Mouse (Mus musculus): ENCODE measurements around the gene Serpinb6b. TPM values are rescaled to one million over a fixed set of nuclear protein-coding genes. Genes with fewer than 3 reads are reported as not detected.

The Serpinb6b gene
- 3.7 TPM for polyA plus RNA-seq (2014; fragmentation: Illumina TruSeq; extraction: RNeasy Lipid Tissue Mini Kit (QIAGEN cat#74804); ENCODE audit: low read depth, low replicate concordance)

GRCm38 (mm10) chr13:32964989-32965811, at the start of gene Serpinb6b:
Gene Serpinb6b (plus strand): TSS chr13:32965209.

GRCm38 (mm10) chr13:33002950-33003349, 37.9 kb downstream of the Serpinb6b start, which contains the start of gene Serpinb9:
Gene Serpinb9 (plus strand): TSS chr13:33003250.

GRCm38 (mm10) chr13:33027244-33027643, 62.2 kb downstream of the Serpinb6b start, which contains the start of gene Serpinb9b:
Gene Serpinb9b (plus strand): TSS chr13:33027416.

Other genes with a start within 250 kb of the Serpinb6b start
- gene Mylk4, start 181.3 kb upstream of the Serpinb6b start, polyA plus RNA-seq (2014; fragmentation: Illumina TruSeq; extraction: RNeasy Lipid Tissue Mini Kit (QIAGEN cat#74804); ENCODE audit: low read depth, low replicate concordance), result 1.6 TPM
- gene Wrnip1, start 163.2 kb upstream of the Serpinb6b start, polyA plus RNA-seq (2014; fragmentation: Illumina TruSeq; extraction: RNeasy Lipid Tissue Mini Kit (QIAGEN cat#74804); ENCODE audit: low read depth, low replicate concordance), result 3.3 TPM
- gene D930007J09Rik, start 162.4 kb upstream of the Serpinb6b start, polyA plus RNA-seq (2014; fragmentation: Illumina TruSeq; extraction: RNeasy Lipid Tissue Mini Kit (QIAGEN cat#74804); ENCODE audit: low read depth, low replicate concordance), result not detected
- 9.3 TPM for gene Serpinb1a, start 114.0 kb upstream of the Serpinb6b start, polyA plus RNA-seq (2014; fragmentation: Illumina TruSeq; extraction: RNeasy Lipid Tissue Mini Kit (QIAGEN cat#74804); ENCODE audit: low read depth, low replicate concordance)
- gene Serpinb1c, start 67.0 kb upstream of the Serpinb6b start, polyA plus RNA-seq (2014; fragmentation: Illumina TruSeq; extraction: RNeasy Lipid Tissue Mini Kit (QIAGEN cat#74804); ENCODE audit: low read depth, low replicate concordance), result not detected
- gene Serpinb9, start 38.0 kb downstream of the Serpinb6b start, polyA plus RNA-seq (2014; fragmentation: Illumina TruSeq; extraction: RNeasy Lipid Tissue Mini Kit (QIAGEN cat#74804); ENCODE audit: low read depth, low replicate concordance), result 7.1 TPM
- 0.25 TPM for gene Serpinb9b, start 62.2 kb downstream of the Serpinb6b start, polyA plus RNA-seq (2014; fragmentation: Illumina TruSeq; extraction: RNeasy Lipid Tissue Mini Kit (QIAGEN cat#74804); ENCODE audit: low read depth, low replicate concordance)
- 0.32 TPM for gene Serpinb1b, start 113.4 kb downstream of the Serpinb6b start, polyA plus RNA-seq (2014; fragmentation: Illumina TruSeq; extraction: RNeasy Lipid Tissue Mini Kit (QIAGEN cat#74804); ENCODE audit: low read depth, low replicate concordance)
- gene Serpinb9c, start 194.5 kb downstream of the Serpinb6b start, polyA plus RNA-seq (2014; fragmentation: Illumina TruSeq; extraction: RNeasy Lipid Tissue Mini Kit (QIAGEN cat#74804); ENCODE audit: low read depth, low replicate concordance), result not detected
- gene Serpinb9d, start 227.8 kb downstream of the Serpinb6b start, polyA plus RNA-seq (2014; fragmentation: Illumina TruSeq; extraction: RNeasy Lipid Tissue Mini Kit (QIAGEN cat#74804); ENCODE audit: low read depth, low replicate concordance), result 0.39 TPM

Data from testis, adult 10 weeks (tissue).